Mouse (Mus musculus) ES-E14 (cell line): ENCODE data around the gene Pcbp1. TPM values are rescaled to one million over a fixed set of nuclear protein-coding genes. Genes with fewer than 3 reads are reported as not detected.
A peak's percentile ranks its signal among the peaks of the same experiment; 100 is the strongest.

Experiments
- DNase-seq: peaks from one replicate; pipeline ENCODE4 v3.0.0-alpha.2; 2013; ENCODE audit warnings: low read depth, low spot score
- H3K27ac ChIP-seq: 2 replicates; pipeline ENCODE4 v1.5.1; 2012; ENCODE audit warnings: low read depth, mild to moderate bottlenecking, low read length, moderate library complexity, mixed read lengths; ENCODE audit not compliant: poor library complexity, insufficient read depth, severe bottlenecking
- H3K36me3 ChIP-seq: 2 replicates; pipeline ENCODE4 v1.6.1; 2012; ENCODE audit warnings: mild to moderate bottlenecking, low read length, moderate library complexity, mixed read lengths; ENCODE audit not compliant: control insufficient read depth, poor library complexity, insufficient read depth, severe bottlenecking
- H3K4me1 ChIP-seq, 2 experiments: fragments of 150-350 bp in 1 of 2; sonication (generic) in 1 of 2; 2 replicates each; pipeline ENCODE4 v1.6.1; 2012; ENCODE audit warnings: low read length in 2 of 2, mild to moderate bottlenecking in 1 of 2, mixed read lengths in 1 of 2; ENCODE audit not compliant: control insufficient read depth in 2 of 2, insufficient read depth in 2 of 2, poor library complexity in 1 of 2
- H3K4me3 ChIP-seq, 2 experiments: fragments of 150-350 bp in 1 of 2; sonication (generic) in 1 of 2; 2 replicates each; pipeline ENCODE4 v1.5.1; 2012; ENCODE audit warnings: low read length in 2 of 2, low read depth in 1 of 2, mild to moderate bottlenecking in 1 of 2, mixed read lengths in 1 of 2; ENCODE audit not compliant: insufficient read depth in 1 of 2, poor library complexity in 1 of 2, severe bottlenecking in 1 of 2
- H3K9ac ChIP-seq: 2 replicates; pipeline ENCODE4 v1.6.1; 2012; ENCODE audit warnings: low read depth, mild to moderate bottlenecking, low read length, mixed read lengths; ENCODE audit not compliant: poor library complexity, insufficient read depth, severe bottlenecking
- H3K9me3 ChIP-seq: fragments of 150-350 bp; sonication (generic); 2 replicates; pipeline ENCODE4 v1.6.1; 2012; ENCODE audit warnings: low read depth, mild to moderate bottlenecking, low read length; ENCODE audit not compliant: control insufficient read depth, insufficient read depth
- CHD2 ChIP-seq: IDR thresholded peaks from 2 replicates; pipeline ENCODE4 v1.6.1; 2014; ENCODE audit warnings: mild to moderate bottlenecking, low read depth, low read length, inconsistent platforms
- HCFC1 ChIP-seq: IDR thresholded peaks from 2 replicates; pipeline ENCODE4 v1.6.1; 2012; ENCODE audit warnings: low read length, inconsistent platforms, borderline replicate concordance; ENCODE audit not compliant: insufficient read depth
- MAFK ChIP-seq: IDR thresholded peaks from 2 replicates; pipeline ENCODE4 v1.6.1; 2014; ENCODE audit warnings: mild to moderate bottlenecking, low read depth, low read length, inconsistent platforms; ENCODE audit not compliant: insufficient read depth
- ZC3H11A ChIP-seq: IDR thresholded peaks from 2 replicates; pipeline ENCODE4 v1.6.1; 2012; ENCODE audit warnings: low read depth, mild to moderate bottlenecking, inconsistent platforms, low read length, borderline replicate concordance
- ZNF384 ChIP-seq: IDR thresholded peaks from 2 replicates; pipeline ENCODE4 v1.6.1; 2012; ENCODE audit warnings: low read depth, low read length, inconsistent platforms
- in situ Hi-C, 2 experiments: fragments of 600-800 bp; cut with MboI; formaldehyde crosslinking; loops; one replicate each; pipeline ENCODE4 v1.15.1; 2025; ENCODE audit warnings: low sequenced_read_pairs in 2 of 2, inconsistent platforms in 1 of 2; ENCODE audit not compliant: unreplicated experiment in 2 of 2
- total RNA-seq: library from RNA; depleted of rRNA; stranded (reverse); fragments of 300-350 nt; gene quantifications from 2 replicates; pipeline ENCODE4 v1.2.3, GENCODE M21; 2012

Gene Pcbp1
- total RNA-seq, 1 experiment = 102 TPM

DNA sequence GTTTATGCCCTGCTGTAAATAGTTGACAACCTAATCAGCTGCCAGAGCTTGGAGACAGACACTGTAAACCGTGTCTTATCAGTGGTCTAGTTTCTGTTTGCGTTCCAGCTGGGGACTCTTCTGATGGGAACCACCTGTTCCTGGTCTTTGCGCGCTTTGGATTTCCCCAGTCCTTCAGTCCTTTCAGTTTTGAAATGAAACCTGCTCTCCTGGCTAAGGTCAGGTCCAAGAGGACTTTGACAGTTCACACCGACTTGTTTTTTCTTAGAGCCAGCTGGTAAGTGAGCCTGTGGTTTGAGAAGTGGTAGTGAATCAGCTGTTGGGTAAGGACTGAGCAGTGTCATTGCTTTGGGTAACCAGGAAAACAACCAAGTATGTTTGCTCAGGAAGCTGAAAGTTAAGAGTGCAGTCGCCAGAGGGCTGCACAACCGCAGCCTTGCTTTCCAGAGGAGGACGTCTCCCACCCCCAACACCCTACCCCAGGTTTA lies 21.8 kb upstream of the Pcbp1 start:
- no peak overlapping the region for H3K4me3 ChIP-seq
- no peak overlapping the region for H3K27ac ChIP-seq
- no peak for DNase-seq
- H3K36me3 ChIP-seq = peaks cover 8% of the 10 kb centered on the region
- in situ Hi-C loops = loop anchor here in 1 of 2 experiments (10.0 kb wide), 1 partner anchor 127 kb away; no protein-coding TSS in a partner anchor
- H3K9me3 ChIP-seq = no peaks in the 10 kb centered on the region
- TF ChIP-seq HCFC1 = no peak
- no peak for TF ChIP-seq MAFK
- no peak for TF ChIP-seq CHD2
- TF ChIP-seq ZNF384 = no peak
- TF ChIP-seq ZC3H11A = no peak
- H3K4me1 ChIP-seq = 0 out of 4 replicates have a peak, but pooled peaks cover 0 to 2% of the 10 kb centered on the region in 2 experiments
- no peak overlapping the region for H3K9ac ChIP-seq

DNA sequence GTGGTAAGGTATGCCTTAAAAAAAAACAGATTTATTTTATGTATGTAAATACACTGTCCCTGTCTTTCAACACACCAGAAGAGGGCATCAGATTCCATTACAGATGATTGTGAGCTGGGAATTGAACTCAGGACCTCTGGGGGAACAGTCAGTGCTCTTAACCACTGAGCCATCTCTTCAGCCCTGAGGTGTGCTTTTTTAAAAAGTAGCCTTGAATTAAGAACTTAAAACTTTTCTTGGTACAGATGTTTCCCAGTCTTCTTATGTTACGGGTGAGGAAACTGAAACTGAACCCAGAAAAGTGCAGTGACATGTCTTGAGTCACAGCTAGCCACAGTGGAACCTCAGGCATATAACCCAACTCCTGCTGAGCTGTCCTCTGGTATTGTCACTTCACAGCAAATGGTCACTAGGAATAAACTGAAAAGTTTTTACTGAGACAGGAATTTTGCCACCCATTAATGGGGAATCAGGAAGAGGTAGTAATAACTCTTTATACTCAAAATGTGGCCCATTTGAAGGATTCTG lies 21.2 kb upstream of the Pcbp1 start:
- in situ Hi-C loops = loop anchor here in 1 of 2 experiments (10.0 kb wide), 1 partner anchor 128 kb away; no protein-coding TSS in a partner anchor
- no peaks in the 10 kb centered on the region for H3K9me3 ChIP-seq
- H3K9ac ChIP-seq = no peak overlapping the region
- 0 out of 4 replicates have a peak, but pooled peaks cover 0 to 2% of the 10 kb centered on the region in 2 experiments for H3K4me1 ChIP-seq
- H3K36me3 ChIP-seq = peaks cover 8% of the 10 kb centered on the region
- TF ChIP-seq CHD2 (no peak), MAFK (no peak), ZC3H11A (no peak), HCFC1 (no peak), ZNF384 (no peak)
- no peak for DNase-seq
- no peak overlapping the region for H3K27ac ChIP-seq
- H3K4me3 ChIP-seq = no peak overlapping the region

DNA sequence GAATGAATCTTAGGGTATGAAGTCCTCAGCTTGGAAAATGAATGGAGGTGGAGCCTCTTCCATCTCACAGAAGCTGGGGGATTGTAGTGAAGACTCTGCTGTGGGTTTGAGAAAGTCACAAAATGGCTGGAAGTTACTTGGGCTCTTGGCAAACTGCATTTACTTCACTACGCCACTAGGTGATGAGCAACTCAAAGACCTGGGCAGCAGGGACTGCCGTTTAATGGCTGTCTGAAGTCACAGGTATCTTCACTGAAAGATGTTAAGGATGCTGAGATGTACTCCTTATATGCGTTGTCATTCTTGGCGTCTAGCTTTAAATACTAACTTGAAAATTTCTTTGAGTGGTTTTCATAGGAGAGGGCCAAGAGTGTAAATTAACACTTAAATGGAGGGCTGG lies 19.1 kb upstream of the Pcbp1 start:
- peaks cover 8% of the 10 kb centered on the region for H3K36me3 ChIP-seq
- no peak overlapping the region for H3K27ac ChIP-seq
- no peak overlapping the region for H3K9ac ChIP-seq
- no peak for DNase-seq
- H3K4me3 ChIP-seq = no peak overlapping the region
- 0 out of 4 replicates have a peak, but pooled peaks cover 0 to 2% of the 10 kb centered on the region in 2 experiments for H3K4me1 ChIP-seq
- H3K9me3 ChIP-seq = no peaks in the 10 kb centered on the region
- in situ Hi-C loops = loop anchor here in 1 of 2 experiments (10.0 kb wide), 1 partner anchor 130 kb away; no protein-coding TSS in a partner anchor
- TF ChIP-seq ZC3H11A = peak; percentile 90
- no peak for TF ChIP-seq ZNF384
- TF ChIP-seq CHD2 = no peak

DNA sequence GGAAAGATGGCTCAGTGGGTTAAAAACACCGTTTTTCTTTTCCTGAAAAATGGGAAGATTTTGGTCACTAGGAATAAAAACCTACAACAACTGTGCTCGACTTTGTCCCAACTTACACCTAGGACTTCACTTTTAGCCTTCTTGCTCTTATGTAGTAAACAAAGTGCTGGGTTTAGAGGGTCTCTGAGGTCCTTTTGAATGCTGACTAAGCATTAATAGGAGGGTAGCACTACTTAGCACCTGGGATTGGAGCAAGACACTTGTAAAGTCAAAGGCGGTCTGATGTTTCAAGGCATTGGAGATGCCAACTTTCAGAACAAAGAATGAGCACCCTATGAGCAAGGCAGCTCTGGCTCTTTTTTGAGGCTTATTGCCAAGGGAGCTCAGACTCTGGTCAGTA lies 17.7 kb upstream of the Pcbp1 start:
- Histone ChIP-seq H3K9ac (no peak overlapping the region), H3K36me3 (peaks cover 6% of the 10 kb centered on the region), H3K27ac (no peak overlapping the region), H3K4me1 (no peaks in the 10 kb centered on the region), H3K4me3 (no peak overlapping the region), H3K9me3 (no peaks in the 10 kb centered on the region)
- in situ Hi-C loops = loop anchor here in 1 of 2 experiments (10.0 kb wide), 1 partner anchor 131 kb away; no protein-coding TSS in a partner anchor
- TF ChIP-seq ZNF384 = no peak
- no peak for TF ChIP-seq CHD2
- TF ChIP-seq MAFK = peak; percentile 78
- no peak for DNase-seq

DNA sequence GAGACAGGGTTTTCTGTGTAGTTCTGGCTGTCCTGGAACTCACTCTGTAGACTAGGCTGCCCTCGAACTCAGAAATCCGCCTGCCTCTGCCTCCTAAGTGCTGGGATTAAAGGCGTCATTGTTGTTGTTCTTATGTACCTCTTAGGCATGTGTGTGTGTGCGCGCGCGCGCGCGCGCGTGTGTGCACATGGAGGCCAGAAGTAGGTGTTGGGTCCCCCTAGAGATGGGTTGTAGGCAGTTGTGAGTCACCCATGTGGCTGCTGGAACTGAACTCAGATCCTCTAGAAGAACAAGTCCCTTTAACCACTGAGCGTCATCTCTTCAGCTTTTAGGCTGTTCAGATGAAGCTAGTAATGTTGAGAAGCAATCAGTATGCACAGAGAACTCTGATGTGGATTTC lies 16.9 kb upstream of the Pcbp1 start:
- no peak for DNase-seq
- no peak for TF ChIP-seq ZNF384
- no peak for TF ChIP-seq ZC3H11A
- no peak for TF ChIP-seq MAFK
- no peak for TF ChIP-seq HCFC1
- no peak for TF ChIP-seq CHD2
- no peaks in the 10 kb centered on the region for H3K4me1 ChIP-seq
- no peak overlapping the region for H3K27ac ChIP-seq
- peaks cover 4% of the 10 kb centered on the region for H3K36me3 ChIP-seq
- no peak overlapping the region for H3K4me3 ChIP-seq
- in situ Hi-C loops = loop anchor here in 1 of 2 experiments (10.0 kb wide), 1 partner anchor 132 kb away; no protein-coding TSS in a partner anchor
- no peaks in the 10 kb centered on the region for H3K9me3 ChIP-seq
- no peak overlapping the region for H3K9ac ChIP-seq
